Mouse (Mus musculus): Measurements from ENCODE around the gene Coq6.

Coq6 gene

GRCm38 (mm10) chr12:84396947-84397679, 35.7 kb downstream of the Coq6 start:
- DNase-seq (ENCODE audit: low spot score) = no peak

- no peak for DNase-seq (ENCODE audit: low spot score)
These were observed 36.2 kb downstream of the Coq6 start for GRCm38 (mm10) chr12:84397685-84398084.

GRCm38 (mm10) chr12:84398629-84399028, 37.2 kb downstream of the Coq6 start:
- DNase-seq (ENCODE audit: low spot score) = no peak

GRCm38 (mm10) chr12:84399135-84399534, 37.7 kb downstream of the Coq6 start:
- no peak for DNase-seq (ENCODE audit: low spot score)

GRCm38 (mm10) chr12:84399663-84400062, 38.2 kb downstream of the Coq6 start:
- no peak for DNase-seq (ENCODE audit: low spot score)

- no peak for DNase-seq (ENCODE audit: low spot score)
These were observed 38.6 kb downstream of the Coq6 start for GRCm38 (mm10) chr12:84400068-84400467.

- no peak for DNase-seq (ENCODE audit: low spot score)
These were observed 39.2 kb downstream of the Coq6 start for GRCm38 (mm10) chr12:84400653-84401052.

- DNase-seq (ENCODE audit: low spot score) = no peak
These were observed 41.5 kb downstream of the Coq6 start for GRCm38 (mm10) chr12:84402923-84403322.

GRCm38 (mm10) chr12:84404541-84404940, 43.1 kb downstream of the Coq6 start:
- no peak for DNase-seq (ENCODE audit: low spot score)

GRCm38 (mm10) chr12:84407259-84407658, 45.8 kb downstream of the Coq6 start:
- DNase-seq (ENCODE audit: low spot score) = no peak

GRCm38 (mm10) chr12:84407874-84408818, 46.7 kb downstream of the Coq6 start:
- no peak for DNase-seq (ENCODE audit: low spot score)

- DNase-seq (ENCODE audit: low spot score) = peak; percentile 72
These were observed 47.5 kb downstream of the Coq6 start, which contains the start of the genes Entpd5 and Bbof1 for GRCm38 (mm10) chr12:84408819-84409507. Gene Entpd5, minus strand, starts transcription at chr12:84409029. Gene Bbof1, plus strand, starts transcription at chr12:84409071.

- peak; percentile 64 for DNase-seq (ENCODE audit: low spot score)
These were observed 55.6 kb downstream of the Coq6 start, which contains the start of gene Rnf113a2 for GRCm38 (mm10) chr12:84416834-84417604. Gene Rnf113a2, plus strand, starts transcription at chr12:84417196.

GRCm38 (mm10) chr12:84417605-84417922, 56.1 kb downstream of the Coq6 start:
- no peak for DNase-seq (ENCODE audit: low spot score)

Data from ovary, adult 18-20 months (tissue).